Mouse (Mus musculus) thymus, adult 2 months (tissue): ENCODE measurements around the gene Umps.

Source experiments
- CTCF ChIP-seq: fragments of 200-500 bp; IDR thresholded peaks from 2 replicates; pipeline ENCODE4 v1.5.1; 2012; ENCODE audit warnings: mild to moderate bottlenecking, control low read depth, low read length, moderate library complexity, borderline replicate concordance; ENCODE audit not compliant: control insufficient read depth, poor library complexity, insufficient read depth; ENCODE audit errors: extremely low read depth
- POLR2A ChIP-seq: fragments of 200-500 bp; IDR thresholded peaks from 2 replicates; pipeline ENCODE4 v1.6.1; 2012; ENCODE audit warnings: mild to moderate bottlenecking, low read length, control low read depth, moderate library complexity; ENCODE audit not compliant: control insufficient read depth, poor library complexity, insufficient read depth; ENCODE audit errors: extremely low read depth

- TF ChIP-seq POLR2A, result no peak
- no peak for TF ChIP-seq CTCF
Measured at GRCm38 (mm10) chr16:33944772-33945171, 22.1 kb downstream of the Umps start.
